Mouse (Mus musculus): ENCODE data around the gene Avpr2. TPM values are rescaled to one million over a fixed set of nuclear protein-coding genes. Genes with fewer than 3 reads are reported as not detected.

Avpr2 gene
- polyA plus RNA-seq, 1 experiment from 2014 or later = 0.26 TPM

GRCm38 (mm10) chrX:73881036-73881427 is 10.9 kb upstream of the Avpr2 start:
- Histone ChIP-seq H3K9ac (no peak overlapping the region), H3K27ac (no peak overlapping the region), H3K36me3 (no peaks in the 10 kb centered on the region), H3K4me1 (0 out of 2 replicates have a peak, but pooled peaks cover 6% of the 10 kb centered on the region), H3K9me3 (no peaks in the 10 kb centered on the region), H3K4me2 (peak overlapping the region; percentile 70), H3K4me3 (peak overlapping the region; percentile 41), H3K27me3 (peaks cover 22% of the 10 kb centered on the region)
- no peak for ATAC-seq (ENCODE audit: insufficient number of reproducible peaks, low FRiP score, low TSS enrichment, low read depth)
- WGBS = 31% methylated on average over 16 of the region's 16 CpGs

- Histone ChIP-seq H3K4me1 (0 out of 2 replicates have a peak, but pooled peaks cover 6% of the 10 kb centered on the region), H3K36me3 (no peaks in the 10 kb centered on the region), H3K9me3 (no peaks in the 10 kb centered on the region), H3K4me3 (no peak overlapping the region), H3K4me2 (no peak overlapping the region; the same call in 1 of the 2 replicates), H3K27me3 (peaks cover 22% of the 10 kb centered on the region), H3K27ac (no peak overlapping the region), H3K9ac (no peak overlapping the region)
- WGBS = 14% methylated on average over 6 of the region's 6 CpGs
- ATAC-seq (ENCODE audit: insufficient number of reproducible peaks, low FRiP score, low TSS enrichment, low read depth) = no peak
These were observed 10.4 kb upstream of the Avpr2 start for GRCm38 (mm10) chrX:73881463-73881862.

GRCm38 (mm10) chrX:73892833-73893232 is 931 bp downstream of the Avpr2 start:
- Histone ChIP-seq H3K4me1 (no peaks in the 10 kb centered on the region), H3K36me3 (no peaks in the 10 kb centered on the region), H3K4me3 (no peak overlapping the region), H3K27ac (no peak overlapping the region), H3K4me2 (no peak overlapping the region), H3K9me3 (no peaks in the 10 kb centered on the region), H3K27me3 (0 out of 2 replicates have a peak, but pooled peaks cover 5% of the 10 kb centered on the region), H3K9ac (no peak overlapping the region)
- ATAC-seq (ENCODE audit: insufficient number of reproducible peaks, low FRiP score, low TSS enrichment, low read depth) = no peak
- WGBS = 90% methylated on average over 14 of the region's 14 CpGs

- Histone ChIP-seq H3K9ac (no peak within 1 kb of the TSS), H3K9me3 (no peaks in the 10 kb centered on the region), H3K4me3 (no peak within 1 kb of the TSS), H3K27me3 (0 out of 2 replicates have a peak, but pooled peaks cover 9% of the 10 kb centered on the region), H3K27ac (no peak within 1 kb of the TSS), H3K4me1 (no peaks in the 10 kb centered on the region), H3K4me2 (no peak within 1 kb of the TSS), H3K36me3 (no peaks in the 10 kb centered on the region)
- no peak for ATAC-seq (ENCODE audit: insufficient number of reproducible peaks, low FRiP score, low TSS enrichment, low read depth)
- 18% methylated on average over 2 of the region's 2 CpGs for WGBS
These were observed 3.8 kb downstream of the Avpr2 start, which contains the start of gene L1cam for GRCm38 (mm10) chrX:73895719-73896118. Gene L1cam, minus strand, starts transcription at chrX:73896105.

GRCm38 (mm10) chrX:73897959-73898358 is 6.1 kb downstream of the Avpr2 start:
- Histone ChIP-seq H3K4me3 (no peak overlapping the region), H3K9ac (no peak overlapping the region), H3K27me3 (0 out of 2 replicates have a peak, but pooled peaks cover 6% of the 10 kb centered on the region), H3K4me2 (no peak overlapping the region), H3K9me3 (no peaks in the 10 kb centered on the region), H3K27ac (no peak overlapping the region), H3K36me3 (no peaks in the 10 kb centered on the region), H3K4me1 (no peaks in the 10 kb centered on the region)
- WGBS = 78% methylated on average over 3 of the region's 3 CpGs
- ATAC-seq (ENCODE audit: insufficient number of reproducible peaks, low FRiP score, low TSS enrichment, low read depth) = no peak

GRCm38 (mm10) chrX:73910049-73910448 is 18.1 kb downstream of the Avpr2 start:
- Histone ChIP-seq H3K36me3 (no peaks in the 10 kb centered on the region), H3K4me2 (no peak overlapping the region), H3K27me3 (peaks cover 9% of the 10 kb centered on the region; the same call in 1 of the 2 replicates), H3K4me3 (no peak overlapping the region), H3K4me1 (peaks cover 3% of the 10 kb centered on the region; the same call in 1 of the 2 replicates), H3K9ac (no peak overlapping the region), H3K27ac (no peak overlapping the region), H3K9me3 (no peaks in the 10 kb centered on the region)
- 77% methylated on average over 1 of the region's 1 CpGs for WGBS
- no peak for ATAC-seq (ENCODE audit: insufficient number of reproducible peaks, low FRiP score, low TSS enrichment, low read depth)

GRCm38 (mm10) chrX:73910451-73910850 is 18.5 kb downstream of the Avpr2 start:
- Histone ChIP-seq H3K4me1 (peaks cover 3% of the 10 kb centered on the region; the same call in 1 of the 2 replicates), H3K4me2 (no peak overlapping the region), H3K9me3 (no peaks in the 10 kb centered on the region), H3K36me3 (no peaks in the 10 kb centered on the region), H3K27me3 (peaks cover 9% of the 10 kb centered on the region; the same call in 1 of the 2 replicates), H3K9ac (no peak overlapping the region), H3K27ac (no peak overlapping the region), H3K4me3 (no peak overlapping the region)
- no peak for ATAC-seq (ENCODE audit: insufficient number of reproducible peaks, low FRiP score, low TSS enrichment, low read depth)

- Histone ChIP-seq H3K9me3 (no peaks in the 10 kb centered on the region), H3K27me3 (peaks cover 9% of the 10 kb centered on the region; the same call in 1 of the 2 replicates), H3K4me2 (peak overlapping the region; percentile 37), H3K9ac (no peak overlapping the region), H3K27ac (no peak overlapping the region), H3K36me3 (no peaks in the 10 kb centered on the region), H3K4me1 (peaks cover 3% of the 10 kb centered on the region; the same call in 1 of the 2 replicates), H3K4me3 (peak overlapping the region; percentile 9; the same call in 1 of the 2 replicates)
- ATAC-seq (ENCODE audit: insufficient number of reproducible peaks, low FRiP score, low TSS enrichment, low read depth) = no peak
- WGBS = 14% methylated on average over 26 of the region's 26 CpGs
These were observed 19.3 kb downstream of the Avpr2 start for GRCm38 (mm10) chrX:73911156-73911555.

GRCm38 (mm10) chrX:73911588-73911987 is 19.7 kb downstream of the Avpr2 start:
- Histone ChIP-seq H3K36me3 (no peaks in the 10 kb centered on the region), H3K4me3 (no peak overlapping the region), H3K4me2 (no peak overlapping the region), H3K27ac (no peak overlapping the region), H3K4me1 (peaks cover 3% of the 10 kb centered on the region; the same call in 1 of the 2 replicates), H3K9me3 (no peaks in the 10 kb centered on the region), H3K27me3 (peaks cover 9% of the 10 kb centered on the region; the same call in 1 of the 2 replicates), H3K9ac (no peak overlapping the region)
- no peak for ATAC-seq (ENCODE audit: insufficient number of reproducible peaks, low FRiP score, low TSS enrichment, low read depth)
- WGBS = 87% methylated on average over 2 of the region's 2 CpGs

- WGBS = 28% methylated on average over 31 of the region's 31 CpGs
- ATAC-seq (ENCODE audit: insufficient number of reproducible peaks, low FRiP score, low TSS enrichment, low read depth) = peak; percentile 93
- H3K9ac ChIP-seq = no peak overlapping the region
- H3K9me3 ChIP-seq = no peaks in the 10 kb centered on the region
- peaks cover 21% of the 10 kb centered on the region; the same call in 1 of the 2 replicates for H3K36me3 ChIP-seq
- peaks cover 3% of the 10 kb centered on the region; the same call in 1 of the 2 replicates for H3K4me1 ChIP-seq
- peak overlapping the region; percentile 80 for H3K27ac ChIP-seq
- H3K4me2 ChIP-seq = peak overlapping the region; percentile 36
- H3K27me3 ChIP-seq = 0 out of 2 replicates have a peak, but pooled peaks cover 9% of the 10 kb centered on the region
- H3K4me3 ChIP-seq = peak overlapping the region; percentile 29
These were observed 23.2 kb downstream of the Avpr2 start for GRCm38 (mm10) chrX:73914827-73915703.

GRCm38 (mm10) chrX:73916945-73917344 is 25.0 kb downstream of the Avpr2 start:
- 0 out of 2 replicates have a peak, but pooled peaks cover 1% of the 10 kb centered on the region for H3K27me3 ChIP-seq
- no peak overlapping the region for H3K4me3 ChIP-seq
- no peak for ATAC-seq (ENCODE audit: insufficient number of reproducible peaks, low FRiP score, low TSS enrichment, low read depth)
- H3K9me3 ChIP-seq = no peaks in the 10 kb centered on the region
- no peak overlapping the region for H3K4me2 ChIP-seq
- no peak overlapping the region for H3K9ac ChIP-seq
- WGBS = 80% methylated on average over 8 of the region's 8 CpGs
- no peak overlapping the region for H3K27ac ChIP-seq
- peaks cover 21% of the 10 kb centered on the region; the same call in 1 of the 2 replicates for H3K36me3 ChIP-seq
- no peaks in the 10 kb centered on the region for H3K4me1 ChIP-seq

GRCm38 (mm10) chrX:73918631-73919030 is 26.7 kb downstream of the Avpr2 start:
- ATAC-seq (ENCODE audit: insufficient number of reproducible peaks, low FRiP score, low TSS enrichment, low read depth) = no peak
- WGBS = 85% methylated on average over 5 of the region's 5 CpGs

More at GRCm38 (mm10) chrX:73918631-73919030, 26.7 kb downstream of the Avpr2 start:
- no peaks in the 10 kb centered on the region for H3K4me1 ChIP-seq
- H3K27ac ChIP-seq = no peak overlapping the region
- peaks cover 21% of the 10 kb centered on the region; the same call in 1 of the 2 replicates for H3K36me3 ChIP-seq
- no peak overlapping the region for H3K4me2 ChIP-seq
- no peaks in the 10 kb centered on the region for H3K9me3 ChIP-seq
- 0 out of 2 replicates have a peak, but pooled peaks cover 2% of the 10 kb centered on the region for H3K27me3 ChIP-seq
- no peak overlapping the region for H3K4me3 ChIP-seq
- H3K9ac ChIP-seq = no peak overlapping the region
